Mouse (Mus musculus): ENCODE results near the gene Sumo1. TPM values are rescaled to one million over a fixed set of nuclear protein-coding genes. Genes with fewer than 3 reads are reported as not detected.

The Sumo1 gene
- total and polyA plus RNA-seq, 3 experiments = 122 to 505 (median 296) TPM

GRCm38 (mm10) chr1:59595609-59596008 lies 75.0 kb downstream of the Sumo1 start:
- Histone ChIP-seq H3K4me1 (ENCODE audit: control insufficient read depth in 1 of 2, insufficient read depth in 2 of 2) (peaks cover 26 to 28% of the 10 kb centered on the region in 2 experiments), H3K79me2 (replicated peaks; ENCODE audit: control insufficient read depth, extremely low read depth, insufficient read depth, poor library complexity, severe bottlenecking) (no peaks in the 10 kb centered on the region; the same call in 1 of the 2 replicates), H3K4me3 (replicated peaks in 1 of 3; ENCODE audit: low read depth in 2 of 3, low read length in 2 of 3, poor library complexity in 1 of 3) (peak overlapping the region in 2 of 3 experiments; percentile 51 to 57), H3K27me3 (replicated peaks) (no peaks in the 10 kb centered on the region), H3K27ac (ENCODE audit: insufficient read depth, low read depth) (peak overlapping the region; percentile 83), H3K36me3 (replicated peaks in 1 of 2; ENCODE audit: control insufficient read depth in 1 of 2, insufficient read depth in 1 of 2, low read length in 1 of 2) (no peaks in the 10 kb centered on the region), H3K9me3 (replicated peaks; ENCODE audit: low read length) (no peaks in the 10 kb centered on the region), H3K4me2 (ENCODE audit: insufficient read depth, low read depth, poor library complexity, severe bottlenecking) (peak overlapping the region; percentile 80), H3K9ac (ENCODE audit: insufficient read depth, low read depth) (peak overlapping the region; percentile 79)
- dilution Hi-C loops (cut with MboI; ENCODE audit: extremely low pct_ligation_motif_present, extremely low pct_unique_long_range_greater_than_20kb, low sequenced_read_pairs) = no loop called here
- TF ChIP-seq ZMIZ1 (IDR thresholded peaks at IDR 0.05; ENCODE audit: low read depth, low read length) (no peak), MAZ (IDR thresholded peaks at IDR 0.05; ENCODE audit: low read depth, low read length) (peak; percentile 64; the same call in 1 of the 2 replicates), E2F4 (IDR thresholded peaks at IDR 0.05; ENCODE audit: insufficient replicate concordance, low read depth, low read length) (no peak), ETS1 (conservative IDR thresholded peaks at IDR 0.05; ENCODE audit: low read depth, low read length) (peak; percentile 75), HCFC1 (IDR thresholded peaks at IDR 0.05; ENCODE audit: low read depth, low read length) (0 out of 2 replicates have a peak, but pooled peaks have one; percentile 18), NELFE (IDR thresholded peaks at IDR 0.05; ENCODE audit: low read depth, low read length) (peak; percentile 57; the same call in 1 of the 2 replicates), MXI1 (IDR thresholded peaks at IDR 0.05; ENCODE audit: low read depth, low read length) (peak; percentile 59; the same call in 1 of the 2 replicates), TCF12 (IDR thresholded peaks at IDR 0.05; ENCODE audit: low read depth, low read length) (peak; percentile 71), MEF2A (IDR thresholded peaks at IDR 0.05; ENCODE audit: borderline replicate concordance, low read depth, low read length) (peak; percentile 72; the same call in 1 of the 2 replicates), UBTF (IDR thresholded peaks at IDR 0.05; ENCODE audit: low read depth, low read length) (peak; percentile 62; the same call in 1 of the 2 replicates), BHLHE40 (IDR thresholded peaks at IDR 0.05; ENCODE audit: low read depth, low read length) (peak; percentile 84), MAFK (IDR thresholded peaks at IDR 0.05; ENCODE audit: insufficient replicate concordance, low read length) (no peak), MAX (IDR thresholded peaks at IDR 0.05; ENCODE audit: low read length) (peak; percentile 77), NRF1 (IDR thresholded peaks at IDR 0.05; ENCODE audit: low read depth, low read length) (0 out of 2 replicates have a peak, but pooled peaks have one; percentile 28), EP300 (IDR thresholded peaks at IDR 0.05; ENCODE audit: low read length) (peak; percentile 78), MYC (IDR thresholded peaks at IDR 0.05; ENCODE audit: low read depth, low read length) (peak; percentile 79; the same call in 1 of the 2 replicates), ELF1 (IDR thresholded peaks at IDR 0.05; ENCODE audit: low read depth, low read length) (peak; percentile 49; the same call in 1 of the 2 replicates), JUN (IDR thresholded peaks at IDR 0.05; ENCODE audit: insufficient read depth, low read depth, low read length) (peak; percentile 25; the same call in 1 of the 2 replicates), POLR2A (IDR thresholded peaks at IDR 0.05; ENCODE audit: low read depth, low read length) (peak; percentile 61), TBP (conservative IDR thresholded peaks at IDR 0.05; ENCODE audit: low read depth, low read length) (peak; percentile 74; the same call in 1 of the 2 replicates), RCOR1 (conservative IDR thresholded peaks at IDR 0.05; ENCODE audit: low read depth, low read length) (no peak), GABPA (IDR thresholded peaks at IDR 0.05; ENCODE audit: insufficient replicate concordance, low read depth, low read length) (no peak), CHD1 (IDR thresholded peaks at IDR 0.05; ENCODE audit: low read depth, low read length) (peak; percentile 76; the same call in 1 of the 2 replicates), PAX5 (IDR thresholded peaks at IDR 0.05; ENCODE audit: low read length) (no peak), IRF4 (IDR thresholded peaks at IDR 0.05; ENCODE audit: low read depth, low read length) (peak; percentile 45; the same call in 1 of the 2 replicates), SIN3A (IDR thresholded peaks at IDR 0.05; ENCODE audit: low read length) (0 out of 2 replicates have a peak, but pooled peaks have one; percentile 22)
- in situ Hi-C loops (cut with MboI; ENCODE audit: low pct_ligation_motif_present, low pct_unique_long_range_greater_than_20kb, low sequenced_read_pairs) = no loop called here
- peak; percentile 45 for DNase-seq (ENCODE audit: extremely low read depth)
